Mouse (Mus musculus): ENCODE measurements around the gene Fastkd5. TPM values are rescaled to one million over a fixed set of nuclear protein-coding genes. Genes with fewer than 3 reads are reported as not detected.

Gene Fastkd5
- polyA plus RNA-seq, 1 experiment, result 5.9 TPM

DNA sequence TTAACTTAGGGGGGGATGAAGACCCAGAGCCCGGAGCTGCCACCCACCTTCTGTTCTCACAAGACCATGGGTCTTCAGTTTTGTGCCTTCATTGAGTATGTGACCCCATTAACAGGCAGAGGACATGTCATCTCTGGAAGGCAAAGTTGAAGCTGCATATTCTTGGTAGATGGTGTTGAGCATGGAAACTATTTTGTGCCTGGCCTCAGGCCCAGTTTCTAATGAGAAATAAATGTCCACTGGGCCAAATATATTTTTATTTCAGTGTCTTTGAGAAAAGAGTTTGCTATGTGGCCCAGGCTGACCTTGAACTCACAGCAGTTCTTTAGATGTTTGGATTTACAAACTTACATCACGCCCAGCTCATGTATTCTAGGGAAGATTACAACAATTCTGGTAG, 40.1 kb downstream of the Fastkd5 start:
- H3ac ChIP-seq (ENCODE audit: control insufficient read depth, insufficient read length), result no peak overlapping the region
- TF ChIP-seq E2F4 (IDR thresholded peaks at IDR 0.05; ENCODE audit: insufficient read depth) (no peak), SRF (IDR thresholded peaks at IDR 0.05; ENCODE audit: control insufficient read depth, insufficient read length, low read depth) (no peak), POLR2A (IDR thresholded peaks at IDR 0.05; ENCODE audit: insufficient read length, low read depth) (no peak), CEBPB (IDR thresholded peaks at IDR 0.05; ENCODE audit: insufficient read depth, poor library complexity, severe bottlenecking) (no peak), USF1 (IDR thresholded peaks at IDR 0.05; ENCODE audit: low read depth) (no peak), TCF3 (IDR thresholded peaks at IDR 0.05; ENCODE audit: insufficient read length, low read depth) (no peak), MYOD1 (IDR thresholded peaks at IDR 0.05; ENCODE audit: control insufficient read depth in 1 of 3, insufficient read length in 2 of 3, low read depth in 2 of 3) (no peak), MAX (IDR thresholded peaks at IDR 0.05; ENCODE audit: low read depth) (no peak), REST (IDR thresholded peaks at IDR 0.05; ENCODE audit: insufficient read depth, insufficient read length) (no peak), POLR2AphosphoS2 (IDR thresholded peaks at IDR 0.05; ENCODE audit: insufficient read length, low read depth) (no peak), MYOG (IDR thresholded peaks at IDR 0.05; ENCODE audit: control insufficient read depth in 1 of 3, insufficient read depth in 1 of 3, insufficient read length in 2 of 3, low read depth in 2 of 3) (no peak), TCF12 (IDR thresholded peaks at IDR 0.05; ENCODE audit: insufficient read depth, poor library complexity, severe bottlenecking) (no peak)
- H3K79me2 ChIP-seq (ENCODE audit: control insufficient read depth, insufficient read depth), result no peaks in the 10 kb centered on the region
- peaks cover 4% of the 10 kb centered on the region for H3K36me3 ChIP-seq (ENCODE audit: control insufficient read depth, insufficient read depth)
- no peak overlapping the region for H3K4me2 ChIP-seq (ENCODE audit: low read depth)
- H3K4me3 ChIP-seq, result no peak overlapping the region
- H3K27me3 ChIP-seq (ENCODE audit: control insufficient read depth, insufficient read depth, insufficient read length), result no peaks in the 10 kb centered on the region

DNA sequence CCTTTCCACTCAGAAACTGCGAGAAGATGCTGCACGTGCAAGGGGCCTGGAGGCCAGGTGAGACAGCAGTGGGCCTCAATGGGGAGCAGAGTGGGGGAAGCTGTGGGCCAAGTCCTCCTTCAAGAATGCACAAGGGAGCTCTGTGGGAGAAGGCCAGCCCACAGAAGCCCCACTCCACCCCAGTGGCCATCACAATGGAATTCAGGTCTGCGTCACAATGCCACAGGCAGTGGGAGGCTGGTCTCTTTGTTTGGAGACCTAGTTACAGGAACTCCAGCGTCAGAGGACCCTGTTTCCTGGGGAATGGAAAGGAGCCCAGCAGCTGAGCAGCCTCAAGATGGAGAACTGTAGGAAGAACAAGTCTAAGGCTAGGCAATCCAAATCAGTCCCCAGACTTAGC, 40.7 kb downstream of the Fastkd5 start:
- TF ChIP-seq TCF12 (IDR thresholded peaks at IDR 0.05; ENCODE audit: insufficient read depth, poor library complexity, severe bottlenecking) (no peak), MAX (IDR thresholded peaks at IDR 0.05; ENCODE audit: low read depth) (no peak), SRF (IDR thresholded peaks at IDR 0.05; ENCODE audit: control insufficient read depth, insufficient read length, low read depth) (no peak), POLR2AphosphoS2 (IDR thresholded peaks at IDR 0.05; ENCODE audit: insufficient read length, low read depth) (no peak), MYOD1 (IDR thresholded peaks at IDR 0.05; ENCODE audit: control insufficient read depth in 1 of 3, insufficient read length in 2 of 3, low read depth in 2 of 3) (no peak), MYOG (IDR thresholded peaks at IDR 0.05; ENCODE audit: control insufficient read depth in 1 of 3, insufficient read depth in 1 of 3, insufficient read length in 2 of 3, low read depth in 2 of 3) (no peak), TCF3 (IDR thresholded peaks at IDR 0.05; ENCODE audit: insufficient read length, low read depth) (no peak), REST (IDR thresholded peaks at IDR 0.05; ENCODE audit: insufficient read depth, insufficient read length) (no peak), E2F4 (IDR thresholded peaks at IDR 0.05; ENCODE audit: insufficient read depth) (no peak), USF1 (IDR thresholded peaks at IDR 0.05; ENCODE audit: low read depth) (no peak), POLR2A (IDR thresholded peaks at IDR 0.05; ENCODE audit: insufficient read length, low read depth) (no peak)
- no peaks in the 10 kb centered on the region for H3K27me3 ChIP-seq (ENCODE audit: control insufficient read depth, insufficient read depth, insufficient read length)
- H3K4me2 ChIP-seq (ENCODE audit: low read depth), result no peak overlapping the region
- H3ac ChIP-seq (ENCODE audit: control insufficient read depth, insufficient read length), result no peak overlapping the region
- H3K36me3 ChIP-seq (ENCODE audit: control insufficient read depth, insufficient read depth), result no peaks in the 10 kb centered on the region
- H3K4me3 ChIP-seq, result no peak overlapping the region
- H3K79me2 ChIP-seq (ENCODE audit: control insufficient read depth, insufficient read depth), result no peaks in the 10 kb centered on the region

DNA sequence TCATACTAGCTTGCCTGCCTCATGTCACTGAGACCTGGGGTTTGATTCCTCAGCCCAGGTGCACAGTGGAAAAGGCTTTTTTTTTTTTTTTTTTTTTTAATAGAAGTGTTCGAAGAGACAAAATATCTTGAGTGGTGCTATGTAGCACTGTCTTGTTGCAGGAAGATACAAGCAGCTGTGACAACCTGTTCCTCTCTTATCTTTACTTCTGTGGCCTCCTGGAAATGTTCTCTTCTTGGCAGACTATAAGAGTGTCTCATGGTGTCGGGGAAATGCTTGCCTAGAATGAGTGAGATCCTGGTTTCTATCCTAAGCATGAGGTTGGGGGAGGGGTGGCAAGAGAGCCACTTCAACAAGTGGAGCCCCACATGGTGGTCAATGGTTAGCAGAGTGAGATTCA, 41.5 kb downstream of the Fastkd5 start:
- no peak overlapping the region for H3ac ChIP-seq (ENCODE audit: control insufficient read depth, insufficient read length)
- TF ChIP-seq TCF3 (IDR thresholded peaks at IDR 0.05; ENCODE audit: insufficient read length, low read depth) (no peak), E2F4 (IDR thresholded peaks at IDR 0.05; ENCODE audit: insufficient read depth) (no peak), MYOD1 (IDR thresholded peaks at IDR 0.05; ENCODE audit: control insufficient read depth in 1 of 3, insufficient read length in 2 of 3, low read depth in 2 of 3) (no peak), TCF12 (IDR thresholded peaks at IDR 0.05; ENCODE audit: insufficient read depth, poor library complexity, severe bottlenecking) (no peak), MAX (IDR thresholded peaks at IDR 0.05; ENCODE audit: low read depth) (no peak), USF1 (IDR thresholded peaks at IDR 0.05; ENCODE audit: low read depth) (no peak), POLR2A (IDR thresholded peaks at IDR 0.05; ENCODE audit: insufficient read length, low read depth) (no peak), REST (IDR thresholded peaks at IDR 0.05; ENCODE audit: insufficient read depth, insufficient read length) (no peak)
- H3K4me2 ChIP-seq (ENCODE audit: low read depth), result no peak overlapping the region
- H3K4me3 ChIP-seq, result no peak overlapping the region
- H3K36me3 ChIP-seq (ENCODE audit: control insufficient read depth, insufficient read depth), result no peaks in the 10 kb centered on the region
- H3K27me3 ChIP-seq (ENCODE audit: control insufficient read depth, insufficient read depth, insufficient read length), result no peaks in the 10 kb centered on the region
- no peaks in the 10 kb centered on the region for H3K79me2 ChIP-seq (ENCODE audit: control insufficient read depth, insufficient read depth)

DNA sequence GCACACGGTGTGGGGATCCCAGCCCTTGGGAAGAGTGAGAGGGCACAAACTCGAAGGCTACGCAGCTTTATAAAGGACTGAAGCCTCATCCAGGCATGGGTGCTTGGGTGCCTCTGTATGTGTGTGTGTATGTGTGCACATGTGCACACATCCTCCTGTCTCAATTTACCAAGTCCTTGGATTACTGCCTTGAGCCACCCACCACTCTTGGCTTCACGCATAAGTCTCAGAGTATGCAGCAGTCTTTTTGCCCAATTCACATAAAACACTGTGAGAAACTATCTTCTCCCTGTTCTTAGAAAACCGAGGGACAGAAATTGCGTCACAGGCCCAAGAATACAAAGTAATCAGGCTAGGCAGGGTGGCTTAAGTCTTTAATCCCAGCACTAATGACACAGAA, 43.8 kb downstream of the Fastkd5 start:
- no peak overlapping the region for H3ac ChIP-seq (ENCODE audit: control insufficient read depth, insufficient read length)
- H3K4me3 ChIP-seq, result no peak overlapping the region
- no peak for TF ChIP-seq POLR2AphosphoS2 (IDR thresholded peaks at IDR 0.05; ENCODE audit: insufficient read length, low read depth)
- TF ChIP-seq USF1 (IDR thresholded peaks at IDR 0.05; ENCODE audit: low read depth), result no peak
- no peak for TF ChIP-seq TCF12 (IDR thresholded peaks at IDR 0.05; ENCODE audit: insufficient read depth, poor library complexity, severe bottlenecking)
- no peaks in the 10 kb centered on the region for H3K79me2 ChIP-seq (ENCODE audit: control insufficient read depth, insufficient read depth)
- H3K4me2 ChIP-seq (ENCODE audit: low read depth), result no peak overlapping the region
- peaks cover 6% of the 10 kb centered on the region for H3K27me3 ChIP-seq (ENCODE audit: control insufficient read depth, insufficient read depth, insufficient read length)
- no peaks in the 10 kb centered on the region for H3K36me3 ChIP-seq (ENCODE audit: control insufficient read depth, insufficient read depth)

DNA sequence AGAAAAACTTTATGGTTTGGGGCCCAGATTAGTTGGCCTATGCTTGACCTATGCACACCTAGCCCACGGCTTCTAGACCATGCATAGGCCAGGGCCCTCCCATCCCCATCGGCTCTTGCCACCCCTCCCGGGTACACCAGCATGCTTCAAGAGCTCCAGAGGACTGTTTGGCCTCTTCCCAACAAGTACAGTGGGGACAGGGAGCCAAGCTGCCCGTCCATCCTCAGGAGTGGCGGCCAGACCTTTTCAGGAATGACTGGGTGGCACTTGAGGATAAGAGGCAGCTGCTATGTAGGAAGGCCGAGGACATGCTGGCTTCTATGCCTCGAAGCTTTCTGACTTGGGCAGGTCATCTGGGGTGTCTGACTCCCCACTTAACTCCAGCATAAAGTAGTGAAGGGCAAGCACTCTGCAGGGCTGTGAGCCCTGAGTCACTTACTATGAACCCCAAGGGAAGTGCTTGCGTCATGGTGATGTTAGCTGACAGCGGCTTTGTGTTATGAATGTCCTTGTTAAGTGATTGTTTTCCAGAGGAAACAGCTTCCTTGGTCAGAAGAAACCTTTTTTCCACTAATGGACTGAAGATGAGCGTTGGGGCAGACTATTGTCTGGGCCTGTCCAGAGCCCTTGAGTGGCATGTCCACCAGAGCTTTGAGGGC, 45.8 kb downstream of the Fastkd5 start:
- no peaks in the 10 kb centered on the region for H3K79me2 ChIP-seq (ENCODE audit: control insufficient read depth, insufficient read depth)
- H3K27me3 ChIP-seq (ENCODE audit: control insufficient read depth, insufficient read depth, insufficient read length), result peaks cover 17% of the 10 kb centered on the region
- no peak overlapping the region for H3ac ChIP-seq (ENCODE audit: control insufficient read depth, insufficient read length)
- no peaks in the 10 kb centered on the region for H3K36me3 ChIP-seq (ENCODE audit: control insufficient read depth, insufficient read depth)
- no peak overlapping the region for H3K4me2 ChIP-seq (ENCODE audit: low read depth)
- H3K4me3 ChIP-seq, result no peak overlapping the region
- TF ChIP-seq POLR2AphosphoS2 (IDR thresholded peaks at IDR 0.05; ENCODE audit: insufficient read length, low read depth) (no peak), REST (IDR thresholded peaks at IDR 0.05; ENCODE audit: insufficient read depth, insufficient read length) (no peak), E2F4 (IDR thresholded peaks at IDR 0.05; ENCODE audit: insufficient read depth) (no peak), MYOG (IDR thresholded peaks at IDR 0.05; ENCODE audit: control insufficient read depth in 1 of 3, insufficient read depth in 1 of 3, insufficient read length in 2 of 3, low read depth in 2 of 3) (no peak), MYOD1 (IDR thresholded peaks at IDR 0.05; ENCODE audit: control insufficient read depth in 1 of 3, insufficient read length in 2 of 3, low read depth in 2 of 3) (no peak), CEBPB (IDR thresholded peaks at IDR 0.05; ENCODE audit: insufficient read depth, poor library complexity, severe bottlenecking) (no peak), MAX (IDR thresholded peaks at IDR 0.05; ENCODE audit: low read depth) (no peak), SRF (IDR thresholded peaks at IDR 0.05; ENCODE audit: control insufficient read depth, insufficient read length, low read depth) (no peak), TCF12 (IDR thresholded peaks at IDR 0.05; ENCODE audit: insufficient read depth, poor library complexity, severe bottlenecking) (no peak), TCF3 (IDR thresholded peaks at IDR 0.05; ENCODE audit: insufficient read length, low read depth) (no peak), USF1 (IDR thresholded peaks at IDR 0.05; ENCODE audit: low read depth) (no peak), POLR2A (IDR thresholded peaks at IDR 0.05; ENCODE audit: insufficient read length, low read depth) (no peak)

All from myocyte (in vitro differentiated cells).